Comparison of ENCODE assay signal across 8 mouse cellular contexts in the genomic region with DNA sequence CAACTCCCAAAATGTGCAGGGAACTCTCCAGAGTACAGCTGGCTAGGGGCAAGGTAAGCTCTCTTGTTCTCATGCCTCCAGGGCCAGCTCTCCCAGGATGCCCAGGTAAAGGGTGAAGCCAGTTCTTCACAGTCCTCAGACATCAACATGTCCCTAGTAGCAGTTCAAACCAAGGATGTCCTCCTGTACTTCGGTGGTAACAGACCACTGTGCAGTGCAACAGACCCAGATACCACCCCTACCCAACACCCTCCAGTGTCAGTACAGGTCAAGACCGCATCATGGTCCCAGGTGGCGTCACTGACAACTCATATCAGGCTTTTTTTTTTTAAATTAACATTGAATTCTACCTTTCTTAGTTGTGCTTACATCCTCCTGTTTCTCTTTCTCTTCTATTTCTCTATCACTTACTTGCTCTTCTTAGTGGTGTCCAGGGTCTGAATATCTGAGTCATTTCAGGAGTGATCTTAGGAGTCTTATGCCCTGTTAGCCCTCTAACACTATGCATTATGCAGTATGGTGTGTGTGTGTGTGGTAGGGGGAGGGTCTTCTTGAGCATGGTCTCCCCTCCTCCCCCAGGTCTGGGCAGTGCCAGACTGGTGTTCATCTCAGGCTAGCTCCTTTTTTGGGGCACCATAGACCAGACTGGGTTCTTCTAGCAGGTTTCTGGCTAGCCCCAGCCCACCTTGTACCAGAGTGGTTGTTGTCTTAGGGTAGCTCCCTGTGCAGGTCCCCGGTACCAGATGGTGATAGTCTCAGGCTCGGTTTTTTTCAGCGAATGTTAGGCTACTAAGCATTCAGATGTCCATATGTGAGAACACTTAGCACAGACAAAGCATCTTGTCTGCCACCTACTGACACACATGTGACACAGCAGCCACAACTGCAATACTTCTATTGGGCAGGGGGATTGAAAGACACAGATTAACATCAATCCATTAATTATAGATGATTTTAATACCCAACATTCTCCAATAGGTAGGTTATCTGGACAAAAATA. TPM values are rescaled to one million over a fixed set of nuclear protein-coding genes. Genes with fewer than 3 reads are reported as not detected.
A peak's percentile ranks its signal among the peaks of the same experiment; 100 is the strongest.
DNase-seq lines count a peak whose midpoint lies in the region; ATAC-seq and TF ChIP-seq lines count a peak whose summit lies in the region.
"Had no signal": no experiment of that assay in that cellular context is flagged by ENCODE, and none has a peak within 500 bp of the region (broad histone marks: within the 10 kb centered on the region; RNA-seq: fewer than 3 reads in every experiment).

No protein-coding gene starts in this region.

- in situ Hi-C loops in CH12.LX (cut with MboI; ENCODE audit: low pct_ligation_motif_present, low pct_unique_long_range_greater_than_20kb, low sequenced_read_pairs): loop anchor here (25.0 kb wide), 1 partner anchor 297 kb away; no protein-coding TSS in a partner anchor

- no peak for TF ChIP-seq POLR2A in CH12.LX (IDR thresholded peaks at IDR 0.05; ENCODE audit: low read depth, low read length)

- no peaks in the 10 kb centered on the region for H3K36me3 ChIP-seq in CH12.LX (replicated peaks in 1 of 2; ENCODE audit: control insufficient read depth in 1 of 2, insufficient read depth in 1 of 2, low read length in 1 of 2)
- no peaks in the 10 kb centered on the region for H3K36me3 ChIP-seq in hindbrain, embryonic 12.5 days

- no peaks in the 10 kb centered on the region for H3K27me3 ChIP-seq in CH12.LX (replicated peaks)
- no peaks in the 10 kb centered on the region for H3K27me3 ChIP-seq in hindbrain, embryonic 12.5 days

- H3K79me2 ChIP-seq in CH12.LX (replicated peaks; ENCODE audit: control insufficient read depth, extremely low read depth, insufficient read depth, poor library complexity, severe bottlenecking): no peaks in the 10 kb centered on the region

- no peak overlapping the region for H3K4me3 ChIP-seq in CH12.LX (replicated peaks in 1 of 3; ENCODE audit: low read depth in 2 of 3, low read length in 2 of 3, poor library complexity in 1 of 3)
- no peak overlapping the region for H3K4me3 ChIP-seq in hindbrain, embryonic 12.5 days

- TF ChIP-seq EP300 in CH12.LX (IDR thresholded peaks at IDR 0.05; ENCODE audit: low read length): no peak

- WGBS in hindbrain, embryonic 12.5 days: 54% methylated on average over 6 of the region's 6 CpGs

- TF ChIP-seq RAD21 in CH12.LX (IDR thresholded peaks at IDR 0.05; ENCODE audit: low read depth, low read length): peak; percentile 88

- peaks cover 0 to 4% of the 10 kb centered on the region in 2 experiments; a peak in 2 of 4 replicates for H3K4me1 ChIP-seq in CH12.LX (ENCODE audit: control insufficient read depth in 1 of 2, insufficient read depth in 2 of 2)
- no peaks in the 10 kb centered on the region for H3K4me1 ChIP-seq in hindbrain, embryonic 12.5 days

- no peaks in the 10 kb centered on the region for H3K9me3 ChIP-seq in CH12.LX (replicated peaks; ENCODE audit: low read length)
- no peaks in the 10 kb centered on the region; the same call in 1 of the 2 replicates for H3K9me3 ChIP-seq in hindbrain, embryonic 12.5 days (replicated peaks)

- no peak overlapping the region for H3K27ac ChIP-seq in CH12.LX (ENCODE audit: insufficient read depth, low read depth)
- H3K27ac ChIP-seq in hindbrain, embryonic 12.5 days: no peak overlapping the region

- TF ChIP-seq CTCF in CH12.LX (conservative IDR thresholded peaks at IDR 0.05 in 1 of 2, IDR thresholded peaks at IDR 0.05 in 1 of 2; ENCODE audit: low read depth in 2 of 2, low read length in 2 of 2): peak; percentile 56 to 83

- H3K9ac ChIP-seq in CH12.LX (ENCODE audit: insufficient read depth, low read depth): no peak overlapping the region
- no peak overlapping the region for H3K9ac ChIP-seq in hindbrain, embryonic 12.5 days

- ATAC-seq in activated CD4-positive, CD25-positive, alpha-beta regulatory T cell, adult 4 months: peak; percentile 84
- ATAC-seq in erythroblast, adult 5-6 weeks (replicated peaks; ENCODE audit: low FRiP score, poor library complexity, severe bottlenecking): peak; percentile 98
- peak; percentile 76 for ATAC-seq in hindbrain, embryonic 12.5 days (ENCODE audit: low FRiP score)
- ATAC-seq in megakaryocyte, adult 5-6 weeks (ENCODE audit: poor library complexity, severe bottlenecking): peak; percentile 98

- H3K4me2 ChIP-seq in CH12.LX (ENCODE audit: insufficient read depth, low read depth, poor library complexity, severe bottlenecking): peak overlapping the region; percentile 51; the same call in 1 of the 2 replicates
- 0 out of 2 replicates have a peak overlapping the region, but pooled peaks have one; percentile 24 for H3K4me2 ChIP-seq in hindbrain, embryonic 12.5 days (replicated peaks)

- peak; percentile 55 for DNase-seq in CH12.LX (ENCODE audit: extremely low read depth)
- peak; percentile 19 to 38 for DNase-seq in layer of hippocampus, postnatal 10 days (ENCODE audit: low spot score in 2 of 2)
- DNase-seq in right cerebral cortex, postnatal 14 days: peak; percentile 8

- dilution Hi-C loops in CH12.LX (cut with MboI; ENCODE audit: extremely low pct_ligation_motif_present, extremely low pct_unique_long_range_greater_than_20kb, low sequenced_read_pairs): no loop called here

TF ChIP-seq in CH12.LX, 34 proteins besides CTCF, POLR2A, EP300 and RAD21 (continues in another document):
- no peak for TF ChIP-seq TBP (conservative IDR thresholded peaks at IDR 0.05; ENCODE audit: low read depth, low read length)
- peak; percentile 77 for TF ChIP-seq SMC3 (IDR thresholded peaks at IDR 0.05; ENCODE audit: low read depth, low read length)
- TF ChIP-seq ELF1 (IDR thresholded peaks at IDR 0.05; ENCODE audit: low read depth, low read length): no peak
- no peak for TF ChIP-seq GABPA (IDR thresholded peaks at IDR 0.05; ENCODE audit: insufficient replicate concordance, low read depth, low read length)
- peak; percentile 17; the same call in 1 of the 2 replicates for TF ChIP-seq ZC3H11A (IDR thresholded peaks at IDR 0.05; ENCODE audit: low read depth, low read length)
- no peak for TF ChIP-seq CHD2 (IDR thresholded peaks at IDR 0.05; ENCODE audit: low read length)
- TF ChIP-seq BHLHE40 (IDR thresholded peaks at IDR 0.05; ENCODE audit: low read depth, low read length): no peak
- no peak for TF ChIP-seq MAZ (IDR thresholded peaks at IDR 0.05; ENCODE audit: low read depth, low read length)
- TF ChIP-seq MEF2A (IDR thresholded peaks at IDR 0.05; ENCODE audit: borderline replicate concordance, low read depth, low read length): no peak
- TF ChIP-seq TCF12 (IDR thresholded peaks at IDR 0.05; ENCODE audit: low read depth, low read length): peak; percentile 22; the same call in 1 of the 2 replicates
- peak; percentile 74; the same call in 1 of the 2 replicates for TF ChIP-seq MAX (IDR thresholded peaks at IDR 0.05; ENCODE audit: low read length)
- peak; percentile 66 for TF ChIP-seq ZNF384 (IDR thresholded peaks at IDR 0.05; ENCODE audit: low read depth, low read length)
- no peak for TF ChIP-seq KAT2A (IDR thresholded peaks at IDR 0.05; ENCODE audit: insufficient replicate concordance, low read length)
- TF ChIP-seq MXI1 (IDR thresholded peaks at IDR 0.05; ENCODE audit: low read depth, low read length): no peak
- TF ChIP-seq MAFK (IDR thresholded peaks at IDR 0.05; ENCODE audit: insufficient replicate concordance, low read length): no peak
- no peak for TF ChIP-seq JUN (IDR thresholded peaks at IDR 0.05; ENCODE audit: insufficient read depth, low read depth, low read length)
- TF ChIP-seq NELFE (IDR thresholded peaks at IDR 0.05; ENCODE audit: low read depth, low read length): no peak
- TF ChIP-seq JUND (conservative IDR thresholded peaks at IDR 0.05; ENCODE audit: low read depth, low read length): peak; percentile 36; the same call in 1 of the 2 replicates
- no peak for TF ChIP-seq RCOR1 (conservative IDR thresholded peaks at IDR 0.05; ENCODE audit: low read depth, low read length)
- no peak for TF ChIP-seq USF1 (IDR thresholded peaks at IDR 0.05; ENCODE audit: low read depth, low read length)
- no peak for TF ChIP-seq SIN3A (IDR thresholded peaks at IDR 0.05; ENCODE audit: low read length)
- no peak for TF ChIP-seq UBTF (IDR thresholded peaks at IDR 0.05; ENCODE audit: low read depth, low read length)

RNA-seq across cellular contexts. Expression of a gene that starts 9.2 kb away (rescaled TPM):
- total RNA-seq in CH12.LX (2012; rRNA removed) (not detected in 2 replicates), CH12.LX (2014; rRNA removed) (not detected in 2 replicates)
- not detected in 2 replicates for polyA plus RNA-seq in CH12.LX (2012; ENCODE audit: insufficient read length, low read depth)
- not detected for polyA plus RNA-seq in activated CD4-positive, CD25-positive, alpha-beta regulatory T cell, adult 4 months (2017; shearing (Covaris generic))
- not detected in 2 replicates for total RNA-seq in erythroblast, adult 5-6 weeks (2015; ENCODE audit: low replicate concordance)
- not detected in 2 replicates for total RNA-seq in erythroblast, adult 5-6 weeks (2017; ENCODE audit: low replicate concordance)
- not detected in 2 replicates for polyA plus RNA-seq in hindbrain, embryonic 12.5 days (2016; fragmentation: Nextera tagmentation; extraction: Ambion mirVana)
- total RNA-seq in layer of hippocampus, postnatal 10 days (2021): not detected
- total RNA-seq in megakaryocyte, adult 5-6 weeks (2015): not detected in 2 replicates
- not detected in 2 replicates for total RNA-seq in megakaryocyte, adult 5-6 weeks (2017)
- total RNA-seq: left cerebral cortex, adult 8-10 months had no signal

RNA-seq across cellular contexts. Expression of a gene that starts 34.4 kb away (rescaled TPM):
- not detected in 2 replicates for total RNA-seq in CH12.LX (2012; rRNA removed)
- total RNA-seq in CH12.LX (2014; rRNA removed): not detected in 2 replicates
- polyA plus RNA-seq in CH12.LX (2012; ENCODE audit: insufficient read length, low read depth): 0.10 TPM in 1 of 2 replicates, not detected in the other
- 10 to 100 TPM; 10.6 to 12.8 TPM for polyA plus RNA-seq in activated CD4-positive, CD25-positive, alpha-beta regulatory T cell, adult 4 months (2017; shearing (Covaris generic))
- total RNA-seq in erythroblast, adult 5-6 weeks (2015; ENCODE audit: low replicate concordance): 270 and 296 TPM in 2 replicates
- 358 and 528 TPM in 2 replicates for total RNA-seq in erythroblast, adult 5-6 weeks (2017; ENCODE audit: low replicate concordance)
- 109 and 121 TPM in 2 replicates for polyA plus RNA-seq in hindbrain, embryonic 12.5 days (2016; fragmentation: Nextera tagmentation; extraction: Ambion mirVana)
- 10 to 100 TPM; 71.8 to 79.0 TPM for total RNA-seq in layer of hippocampus, postnatal 10 days (2021)
- total RNA-seq in megakaryocyte, adult 5-6 weeks (2015): 12.1 and 16.5 TPM in 2 replicates
- 14.4 and 16.3 TPM in 2 replicates for total RNA-seq in megakaryocyte, adult 5-6 weeks (2017)

RNA-seq across cellular contexts. Expression of a gene that starts 48.5 kb away (rescaled TPM):
- total RNA-seq in CH12.LX (2012; rRNA removed) (not detected in 2 replicates), CH12.LX (2014; rRNA removed) (not detected in 2 replicates)
- polyA plus RNA-seq in CH12.LX (2012; ENCODE audit: insufficient read length, low read depth): not detected in 2 replicates
- not detected for polyA plus RNA-seq in activated CD4-positive, CD25-positive, alpha-beta regulatory T cell, adult 4 months (2017; shearing (Covaris generic))
- not detected in 2 replicates for total RNA-seq in erythroblast, adult 5-6 weeks (2015; ENCODE audit: low replicate concordance)
- total RNA-seq in erythroblast, adult 5-6 weeks (2017; ENCODE audit: low replicate concordance): 0.56 TPM in 1 of 2 replicates, not detected in the other
- not detected in 2 replicates for polyA plus RNA-seq in hindbrain, embryonic 12.5 days (2016; fragmentation: Nextera tagmentation; extraction: Ambion mirVana)
- total RNA-seq in layer of hippocampus, postnatal 10 days (2021): not detected
- total RNA-seq in megakaryocyte, adult 5-6 weeks (2015): not detected in 2 replicates
- total RNA-seq in megakaryocyte, adult 5-6 weeks (2017): not detected in 2 replicates
- total RNA-seq: left cerebral cortex, adult 8-10 months had no signal

Comparison
In these comparisons a context has a peak if more than half of its experiments do, and no peak if none do; other contexts are left out.
1. RNA of a gene that starts 34.4 kb away (total RNA-seq): 270 to 528 TPM in erythroblast, adult 5-6 weeks, 71.8 to 79.0 TPM in layer of hippocampus, postnatal 10 days and 12.1 to 16.5 TPM in megakaryocyte, adult 5-6 weeks; not detected in CH12.LX; every median in the first group is over 10 times any median in the second.
2. Peak in every context shown above with its lines, with median percentiles within 50 percentile points of each other: DNase-seq and ATAC-seq.